In the genomic region with DNA sequence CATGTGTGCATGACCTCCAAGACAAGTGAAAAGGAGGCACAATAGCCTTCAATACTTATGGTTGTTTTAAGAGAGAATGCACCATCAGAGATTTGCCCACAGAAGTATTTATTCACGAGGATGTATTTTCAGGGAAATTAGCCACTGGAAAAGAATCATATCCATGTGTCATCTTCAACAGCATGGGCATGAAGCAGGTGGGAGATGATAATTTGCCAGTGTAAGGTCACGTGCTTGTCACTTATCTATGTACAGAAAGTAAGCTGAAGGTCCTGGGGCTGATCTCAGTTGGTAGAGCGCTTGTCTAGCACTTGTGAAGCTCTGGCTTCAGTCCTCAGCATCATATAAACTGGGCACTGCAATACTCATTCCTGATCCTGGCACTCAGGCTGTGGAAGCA, we compare ENCODE assay signal across 35 mouse cellular contexts. TPM values are rescaled to one million over a fixed set of nuclear protein-coding genes. Genes with fewer than 3 reads are reported as not detected.
DNase-seq lines count a peak whose midpoint lies in the region; ATAC-seq and TF ChIP-seq lines count a peak whose summit lies in the region.
"Had no signal": no experiment of that assay in that cellular context is flagged by ENCODE, and none has a peak within 500 bp of the region (broad histone marks: within the 10 kb centered on the region; RNA-seq: fewer than 3 reads in every experiment).

No protein-coding gene starts in this region.

- H3K27ac ChIP-seq in gastrocnemius, adult 2 months, result no peak overlapping the region
- H3K27ac ChIP-seq in liver, embryonic 16.5 days (ENCODE audit: low read length), result no peak overlapping the region
- H3K27ac ChIP-seq: forebrain, embryonic 15.5 days; hindbrain, embryonic 10.5 days; hindbrain, embryonic 15.5 days; kidney, postnatal 0 days; limb, embryonic 12.5 days; liver, embryonic 15.5 days; neural tube, embryonic 12.5 days; stomach, postnatal 0 days had no signal

- WGBS in liver, embryonic 16.5 days (ENCODE audit: insufficient replicate concordance), result 50% methylated on average over 3 of the region's 3 CpGs

- no peaks in the 10 kb centered on the region for H3K9me3 ChIP-seq in megakaryocyte, embryonic 14.5 days
- no peaks in the 10 kb centered on the region for H3K9me3 ChIP-seq in liver, embryonic 16.5 days (replicated peaks; ENCODE audit: control insufficient read depth, low read length)
- H3K9me3 ChIP-seq: forebrain, embryonic 15.5 days; G1E; heart, embryonic 12.5 days; hindbrain, embryonic 10.5 days; hindbrain, embryonic 15.5 days; limb, embryonic 12.5 days; liver, embryonic 15.5 days; neural tube, embryonic 12.5 days had no signal

- peaks cover 13% of the 10 kb centered on the region for H3K36me3 ChIP-seq in megakaryocyte, embryonic 14.5 days (replicated peaks; ENCODE audit: low read length)
- no peaks in the 10 kb centered on the region for H3K36me3 ChIP-seq in liver, embryonic 16.5 days (ENCODE audit: control insufficient read depth, insufficient read depth)
- H3K36me3 ChIP-seq: forebrain, embryonic 15.5 days; G1E; heart, embryonic 12.5 days; hindbrain, embryonic 10.5 days; hindbrain, embryonic 15.5 days; limb, embryonic 12.5 days; liver, embryonic 15.5 days; neural tube, embryonic 12.5 days had no signal

- H3K4me3 ChIP-seq in gastrocnemius, adult 2 months, result peak overlapping the region; percentile 81
- H3K4me3 ChIP-seq in megakaryocyte, embryonic 14.5 days (replicated peaks), result peak overlapping the region; percentile 25
- H3K4me3 ChIP-seq in liver, embryonic 16.5 days (ENCODE audit: low read depth, low read length), result no peak overlapping the region

- H3K4me2 ChIP-seq in liver, embryonic 16.5 days (ENCODE audit: low read depth, low read length), result no peak overlapping the region

- H3K27me3 ChIP-seq in megakaryocyte, embryonic 14.5 days (replicated peaks), result peaks cover 1% of the 10 kb centered on the region
- H3K27me3 ChIP-seq in liver, embryonic 16.5 days (ENCODE audit: control insufficient read depth, insufficient read depth, low read depth, low read length), result no peaks in the 10 kb centered on the region
- H3K27me3 ChIP-seq: liver, embryonic 15.5 days; Patski had no signal

- DNase-seq in gastrocnemius, adult 2 months, result no peak
- no peak for DNase-seq in gastrocnemius, postnatal 25 days
- no peak for DNase-seq in right cerebral cortex, postnatal 10 days (ENCODE audit: low spot score in 2 of 2)
- DNase-seq: adrenal gland, postnatal 10 days; cerebellum, adult 11-12 months; cerebellum, postnatal 10 days; heart, adult 2 months; heart, postnatal 14 days; kidney, adult 18-20 months; layer of hippocampus, postnatal 36 days; lung, postnatal 4 days; right cerebral cortex, adult 18-20 months; right cerebral cortex, postnatal 4 days; thymus, adult 18-20 months; thymus, postnatal 25 days had no signal

- H3K4me1 ChIP-seq in megakaryocyte, embryonic 14.5 days, result peaks cover 38% of the 10 kb centered on the region
- H3K4me1 ChIP-seq in liver, embryonic 16.5 days (ENCODE audit: control insufficient read depth, low read depth, low read length), result no peaks in the 10 kb centered on the region
- H3K4me1 ChIP-seq: heart, embryonic 12.5 days; hindbrain, embryonic 15.5 days; limb, embryonic 12.5 days; neural tube, embryonic 12.5 days had no signal

- TF ChIP-seq CTCF in gastrocnemius, adult 2 months (IDR thresholded peaks at IDR 0.05), result no peak

- no peak overlapping the region for H3K9ac ChIP-seq in liver, embryonic 16.5 days (ENCODE audit: low read depth, low read length)
- H3K9ac ChIP-seq: forebrain, embryonic 15.5 days; heart, embryonic 12.5 days; limb, embryonic 12.5 days; liver, embryonic 15.5 days; neural tube, embryonic 12.5 days had no signal

- no peak for ATAC-seq in megakaryocyte, adult 5-6 weeks (ENCODE audit: poor library complexity, severe bottlenecking)
- peak; percentile 44 for ATAC-seq in liver, embryonic 16.5 days (ENCODE audit: low read depth)
- ATAC-seq in CD4-positive, CD25-positive, alpha-beta regulatory T cell, adult 4 months, result no peak
- ATAC-seq in monocyte, adult 5-6 weeks (replicated peaks; ENCODE audit: insufficient number of reproducible peaks, low FRiP score, low TSS enrichment, poor library complexity, severe bottlenecking), result no peak
- ATAC-seq: forebrain, embryonic 15.5 days; midbrain, embryonic 16.5 days; Patski had no signal

- intact Hi-C loops in gastrocnemius, adult 2 months (cut with DNase I), result no loop called here

RNA-seq across cellular contexts. Expression of a gene that starts 1.5 kb away (rescaled TPM):
- total RNA-seq in gastrocnemius, adult 2 months (2021), result 10 to 100 TPM in 1 of 2 experiments, 1 to 10 TPM in 1; 6.3 to 28.4 TPM
- 10 to 100 TPM in 1 of 2 experiments, 1 to 10 TPM in 1; 8.8 to 14.1 TPM for total RNA-seq in gastrocnemius, postnatal 25 days (2021)
- 0.82 TPM in 1 of 2 replicates, not detected in the other for polyA plus RNA-seq in megakaryocyte, embryonic 14.5 days (2012; ENCODE audit: insufficient read depth, low replicate concordance)
- total RNA-seq in megakaryocyte, adult 5-6 weeks (2015), result 16.0 and 16.6 TPM in 2 replicates
- 17.8 and 18.4 TPM in 2 replicates for total RNA-seq in megakaryocyte, adult 5-6 weeks (2017)
- polyA plus RNA-seq in liver, embryonic 16.5 days (2015; fragmentation: Nextera tagmentation; extraction: Ambion mirVana), result 3.0 and 3.6 TPM in 2 replicates
- 100 to 1,000 TPM; 242 to 294 TPM for polyA plus RNA-seq in CD4-positive, CD25-positive, alpha-beta regulatory T cell, adult 4 months (2017; shearing (Covaris generic))
- total RNA-seq in monocyte, adult 5-6 weeks (2017), result 13.6 to 60.0 TPM (median 22.9 TPM) in 3 replicates
- polyA plus RNA-seq: C2C12 had no signal

RNA-seq across cellular contexts. Expression of a gene that starts 28.2 kb away (rescaled TPM):
- 1 to 10 TPM; 2.9 to 3.0 TPM for total RNA-seq in gastrocnemius, adult 2 months (2021)
- 1 to 10 TPM; 4.0 to 4.1 TPM for total RNA-seq in gastrocnemius, postnatal 25 days (2021)
- 0.26 TPM in 1 of 2 replicates, not detected in the other for polyA plus RNA-seq in megakaryocyte, embryonic 14.5 days (2012; ENCODE audit: insufficient read depth, low replicate concordance)
- 29.4 and 32.1 TPM in 2 replicates for total RNA-seq in megakaryocyte, adult 5-6 weeks (2015)
- total RNA-seq in megakaryocyte, adult 5-6 weeks (2017), result 54.8 and 57.3 TPM in 2 replicates
- 1.4 TPM in 2 replicates for polyA plus RNA-seq in liver, embryonic 16.5 days (2015; fragmentation: Nextera tagmentation; extraction: Ambion mirVana)
- 100 to 1,000 TPM; 101 to 122 TPM for polyA plus RNA-seq in CD4-positive, CD25-positive, alpha-beta regulatory T cell, adult 4 months (2017; shearing (Covaris generic))
- 30.7 to 52.2 TPM (median 39.1 TPM) in 3 replicates for total RNA-seq in monocyte, adult 5-6 weeks (2017)
- polyA plus RNA-seq: G1E had no signal

RNA-seq across cellular contexts. Expression of a gene that starts 37.8 kb away (rescaled TPM):
- 1 to 10 TPM; 1.5 to 5.5 TPM for total RNA-seq in gastrocnemius, adult 2 months (2021)
- 1 to 10 TPM; 2.1 to 3.2 TPM for total RNA-seq in gastrocnemius, postnatal 25 days (2021)
- 0.45 TPM in 1 of 2 replicates, not detected in the other for polyA plus RNA-seq in megakaryocyte, embryonic 14.5 days (2012; ENCODE audit: insufficient read depth, low replicate concordance)
- total RNA-seq in megakaryocyte, adult 5-6 weeks (2015), result 2.9 and 3.6 TPM in 2 replicates
- 4.9 and 5.0 TPM in 2 replicates for total RNA-seq in megakaryocyte, adult 5-6 weeks (2017)
- polyA plus RNA-seq in liver, embryonic 16.5 days (2015; fragmentation: Nextera tagmentation; extraction: Ambion mirVana), result 0.13 TPM in 2 replicates
- 10 to 100 TPM; 18.3 to 29.5 TPM for polyA plus RNA-seq in CD4-positive, CD25-positive, alpha-beta regulatory T cell, adult 4 months (2017; shearing (Covaris generic))
- 12.7 to 31.6 TPM (median 16.9 TPM) in 3 replicates for total RNA-seq in monocyte, adult 5-6 weeks (2017)
- polyA plus RNA-seq: C2C12; G1E; limb, embryonic 12.5 days; midbrain, embryonic 11.5 days; myocyte; neural tube, embryonic 12.5 days had no signal
